Mouse (Mus musculus): Measurements from ENCODE around the gene Gm42791. TPM values are rescaled to one million over a fixed set of nuclear protein-coding genes. Genes with fewer than 3 reads are reported as not detected.
A peak's percentile ranks its signal among the peaks of the same experiment; 100 is the strongest.

Gm42791 gene
- polyA plus RNA-seq, 1 experiment from 2014 or later, result 3.6 TPM

- Histone ChIP-seq H3K4me3 (no peak overlapping the region), H3K9ac (no peak overlapping the region), H3K4me1 (peaks cover 17% of the 10 kb centered on the region), H3K36me3 (no peaks in the 10 kb centered on the region; the same call in 1 of the 2 replicates), H3K9me3 (peaks cover 20% of the 10 kb centered on the region; the same call in 1 of the 2 replicates), H3K27me3 (replicated peaks) (no peaks in the 10 kb centered on the region), H3K27ac (no peak overlapping the region), H3K4me2 (replicated peaks) (no peak overlapping the region)
- WGBS, result 97% methylated on average over 11 of the region's 11 CpGs
- no peak for ATAC-seq (ENCODE audit: low FRiP score, low read depth)
Observed at GRCm38 (mm10) chr5:148992598-148992997, 2.3 kb downstream of the Gm42791 start.

GRCm38 (mm10) chr5:148990891-148991311 is 4.0 kb downstream of the Gm42791 start:
- Histone ChIP-seq H3K27ac (no peak overlapping the region; the same call in 1 of the 2 replicates), H3K4me1 (peaks cover 13% of the 10 kb centered on the region; the same call in 1 of the 2 replicates), H3K4me3 (no peak overlapping the region), H3K9me3 (peaks cover 20% of the 10 kb centered on the region; the same call in 1 of the 2 replicates), H3K36me3 (no peaks in the 10 kb centered on the region; the same call in 1 of the 2 replicates), H3K9ac (no peak overlapping the region), H3K27me3 (replicated peaks) (no peaks in the 10 kb centered on the region), H3K4me2 (replicated peaks) (no peak overlapping the region)
- no peak for ATAC-seq (ENCODE audit: low FRiP score, low read depth)
- 80% methylated on average over 12 of the region's 12 CpGs for WGBS

- Histone ChIP-seq H3K27me3 (replicated peaks) (no peaks in the 10 kb centered on the region), H3K9ac (no peak overlapping the region), H3K4me2 (replicated peaks) (no peak overlapping the region), H3K4me3 (no peak overlapping the region), H3K27ac (no peak overlapping the region), H3K36me3 (no peaks in the 10 kb centered on the region; the same call in 1 of the 2 replicates), H3K4me1 (peaks cover 2% of the 10 kb centered on the region; the same call in 1 of the 2 replicates), H3K9me3 (peaks cover 20% of the 10 kb centered on the region; the same call in 1 of the 2 replicates)
- WGBS, result 83% methylated on average over 7 of the region's 7 CpGs
- no peak for ATAC-seq (ENCODE audit: low FRiP score, low read depth)
Observed at GRCm38 (mm10) chr5:148989480-148989879, 5.5 kb downstream of the Gm42791 start.

- Histone ChIP-seq H3K4me1 (no peaks in the 10 kb centered on the region), H3K27me3 (replicated peaks) (no peaks in the 10 kb centered on the region), H3K36me3 (no peaks in the 10 kb centered on the region), H3K4me3 (no peak overlapping the region), H3K9me3 (peaks cover 18% of the 10 kb centered on the region; the same call in 1 of the 2 replicates), H3K27ac (no peak overlapping the region), H3K4me2 (replicated peaks) (no peak overlapping the region), H3K9ac (no peak overlapping the region)
- 46% methylated on average over 13 of the region's 13 CpGs for WGBS
- ATAC-seq (ENCODE audit: low FRiP score, low read depth), result no peak
Observed at GRCm38 (mm10) chr5:148984961-148985360, 10.0 kb downstream of the Gm42791 start.

- Histone ChIP-seq H3K9ac (no peak overlapping the region), H3K27ac (no peak overlapping the region), H3K4me1 (no peaks in the 10 kb centered on the region), H3K27me3 (replicated peaks) (no peaks in the 10 kb centered on the region), H3K4me3 (no peak overlapping the region), H3K9me3 (peaks cover 10% of the 10 kb centered on the region; the same call in 1 of the 2 replicates), H3K36me3 (no peaks in the 10 kb centered on the region), H3K4me2 (replicated peaks) (no peak overlapping the region)
- no peak for ATAC-seq (ENCODE audit: low FRiP score, low read depth)
- 95% methylated on average over 1 of the region's 1 CpGs for WGBS
Observed at GRCm38 (mm10) chr5:148983696-148984095, 11.3 kb downstream of the Gm42791 start.

- Histone ChIP-seq H3K4me2 (replicated peaks) (no peak overlapping the region), H3K36me3 (no peaks in the 10 kb centered on the region), H3K4me3 (no peak overlapping the region), H3K27me3 (replicated peaks) (no peaks in the 10 kb centered on the region), H3K4me1 (no peaks in the 10 kb centered on the region; the same call in 1 of the 2 replicates), H3K27ac (no peak overlapping the region), H3K9me3 (peaks cover 10% of the 10 kb centered on the region; the same call in 1 of the 2 replicates), H3K9ac (no peak overlapping the region)
- WGBS, result 76% methylated on average over 11 of the region's 12 CpGs
- ATAC-seq (ENCODE audit: low FRiP score, low read depth), result no peak
Observed at GRCm38 (mm10) chr5:148983108-148983664, 11.8 kb downstream of the Gm42791 start.

- 94% methylated on average over 7 of the region's 7 CpGs for WGBS
- H3K4me3 ChIP-seq, result no peak overlapping the region
- H3K9ac ChIP-seq, result no peak overlapping the region
Observed at GRCm38 (mm10) chr5:148982396-148982795, 12.6 kb downstream of the Gm42791 start.

GRCm38 (mm10) chr5:148980607-148981006 is 14.3 kb downstream of the Gm42791 start:
- H3K9me3 ChIP-seq, result peaks cover 6% of the 10 kb centered on the region; the same call in 1 of the 2 replicates
- no peak overlapping the region for H3K4me3 ChIP-seq
- 58% methylated on average over 6 of the region's 6 CpGs for WGBS
- peaks cover 6% of the 10 kb centered on the region; the same call in 1 of the 2 replicates for H3K4me1 ChIP-seq
- H3K4me2 ChIP-seq (replicated peaks), result no peak overlapping the region
- ATAC-seq (ENCODE audit: low FRiP score, low read depth), result no peak
- no peak overlapping the region for H3K27ac ChIP-seq
- H3K36me3 ChIP-seq, result no peaks in the 10 kb centered on the region
- no peak overlapping the region for H3K9ac ChIP-seq
- H3K27me3 ChIP-seq (replicated peaks), result no peaks in the 10 kb centered on the region

More at GRCm38 (mm10) chr5:148982396-148982795, 12.6 kb downstream of the Gm42791 start:
- Histone ChIP-seq H3K27ac (no peak overlapping the region), H3K36me3 (no peaks in the 10 kb centered on the region), H3K27me3 (replicated peaks) (no peaks in the 10 kb centered on the region), H3K4me1 (peaks cover 6% of the 10 kb centered on the region; the same call in 1 of the 2 replicates), H3K9me3 (peaks cover 6% of the 10 kb centered on the region; the same call in 1 of the 2 replicates), H3K4me2 (replicated peaks) (no peak overlapping the region)
- ATAC-seq (ENCODE audit: low FRiP score, low read depth), result no peak

GRCm38 (mm10) chr5:148978458-148979165 is 16.3 kb downstream of the Gm42791 start:
- no peaks in the 10 kb centered on the region for H3K36me3 ChIP-seq
- WGBS, result 74% methylated on average over 18 of the region's 18 CpGs
- H3K4me3 ChIP-seq, result no peak overlapping the region
- H3K27ac ChIP-seq, result no peak overlapping the region
- peaks cover under 1% of the 10 kb centered on the region; the same call in 1 of the 2 replicates for H3K9me3 ChIP-seq
- ATAC-seq (ENCODE audit: low FRiP score, low read depth), result no peak
- H3K4me2 ChIP-seq (replicated peaks), result no peak overlapping the region
- H3K27me3 ChIP-seq (replicated peaks), result no peaks in the 10 kb centered on the region
- peaks cover 6% of the 10 kb centered on the region; the same call in 1 of the 2 replicates for H3K4me1 ChIP-seq
- no peak overlapping the region for H3K9ac ChIP-seq

GRCm38 (mm10) chr5:148977698-148978457 is 17.1 kb downstream of the Gm42791 start:
- Histone ChIP-seq H3K36me3 (no peaks in the 10 kb centered on the region), H3K27me3 (replicated peaks) (no peaks in the 10 kb centered on the region), H3K4me2 (replicated peaks) (no peak overlapping the region), H3K9ac (0 out of 2 replicates have a peak overlapping the region, but pooled peaks have one; percentile 1), H3K4me1 (peaks cover 12% of the 10 kb centered on the region), H3K4me3 (no peak overlapping the region), H3K9me3 (no peaks in the 10 kb centered on the region), H3K27ac (no peak overlapping the region)
- 24% methylated on average over 14 of the region's 14 CpGs for WGBS
- ATAC-seq (ENCODE audit: low FRiP score, low read depth), result no peak

- H3K27me3 ChIP-seq (replicated peaks), result no peaks in the 10 kb centered on the region
- H3K9me3 ChIP-seq, result no peaks in the 10 kb centered on the region
- no peak overlapping the region for H3K27ac ChIP-seq
- H3K9ac ChIP-seq, result no peak overlapping the region
- ATAC-seq (ENCODE audit: low FRiP score, low read depth), result no peak
- no peak overlapping the region for H3K4me3 ChIP-seq
- H3K4me2 ChIP-seq (replicated peaks), result no peak overlapping the region
- H3K4me1 ChIP-seq, result peaks cover 12% of the 10 kb centered on the region
- 79% methylated on average over 8 of the region's 8 CpGs for WGBS
- H3K36me3 ChIP-seq, result no peaks in the 10 kb centered on the region
Observed at GRCm38 (mm10) chr5:148976876-148977275, 18.1 kb downstream of the Gm42791 start.

GRCm38 (mm10) chr5:148975035-148975434 is 19.9 kb downstream of the Gm42791 start:
- 93% methylated on average over 12 of the region's 12 CpGs for WGBS
- Histone ChIP-seq H3K27me3 (replicated peaks) (no peaks in the 10 kb centered on the region), H3K27ac (no peak overlapping the region), H3K36me3 (no peaks in the 10 kb centered on the region), H3K4me3 (no peak overlapping the region), H3K4me2 (replicated peaks) (no peak overlapping the region), H3K4me1 (peaks cover 12% of the 10 kb centered on the region), H3K9ac (no peak overlapping the region), H3K9me3 (no peaks in the 10 kb centered on the region)
- ATAC-seq (ENCODE audit: low FRiP score, low read depth), result no peak
